Mouse (Mus musculus): ENCODE data around the gene Ncapd2. TPM values are rescaled to one million over a fixed set of nuclear protein-coding genes. Genes with fewer than 3 reads are reported as not detected.

Ncapd2 gene
- polyA plus RNA-seq, 1 experiment from 2014 or later: 39.1 TPM

DNA sequence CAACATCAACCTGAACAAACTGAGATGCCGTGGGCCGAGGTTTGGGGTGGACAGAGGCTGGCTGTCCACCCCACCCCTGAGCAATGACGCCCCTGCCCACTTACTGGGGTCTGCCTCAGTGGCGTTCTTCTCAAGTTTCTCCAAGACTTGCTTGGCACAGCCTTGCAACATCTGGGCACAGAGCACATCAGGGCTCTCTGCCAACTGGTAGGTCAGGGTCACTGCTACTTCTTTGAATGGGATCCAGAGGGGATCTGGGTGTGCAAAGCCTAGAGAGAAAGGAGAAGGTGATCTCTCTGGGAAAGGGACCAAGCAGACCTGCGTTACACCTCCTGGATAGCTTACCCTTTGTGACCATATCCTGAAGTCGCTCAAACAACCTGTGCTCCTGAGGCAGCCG is 18.2 kb downstream of the Ncapd2 start:
- Histone ChIP-seq H3K36me3 (replicated peaks; ENCODE audit: insufficient read depth, low read length) (peaks cover 96% of the 10 kb centered on the region), H3K9ac (replicated peaks) (no peak overlapping the region), H3K4me1 (ENCODE audit: insufficient read depth) (peaks cover 12% of the 10 kb centered on the region), H3K27me3 (ENCODE audit: insufficient read depth, low read length) (no peaks in the 10 kb centered on the region), H3K9me3 (ENCODE audit: low read length) (no peaks in the 10 kb centered on the region), H3K4me2 (ENCODE audit: low read depth, low read length) (no peak overlapping the region), H3K4me3 (ENCODE audit: low read depth, low read length) (no peak overlapping the region), H3K27ac (ENCODE audit: low read depth) (peak overlapping the region; percentile 78)
- WGBS (ENCODE audit: insufficient replicate concordance): 90% methylated on average over 7 of the region's 7 CpGs
- no peak for ATAC-seq
- TF ChIP-seq CTCF (IDR thresholded peaks at IDR 0.05; ENCODE audit: low read depth) (no peak), EP300 (IDR thresholded peaks at IDR 0.05; ENCODE audit: low read depth) (no peak)
- no peak for DNase-seq

GRCm38 (mm10) chr6:125172474-125172873 is 19.0 kb downstream of the Ncapd2 start:
- DNase-seq (peak; percentile 50), ATAC-seq (peak; percentile 80)
- Histone ChIP-seq H3K9ac (replicated peaks) (no peak overlapping the region), H3K4me1 (ENCODE audit: insufficient read depth) (peaks cover 19% of the 10 kb centered on the region), H3K9me3 (ENCODE audit: low read length) (no peaks in the 10 kb centered on the region), H3K36me3 (replicated peaks; ENCODE audit: insufficient read depth, low read length) (peaks cover 96% of the 10 kb centered on the region), H3K4me2 (ENCODE audit: low read depth, low read length) (no peak overlapping the region), H3K27me3 (ENCODE audit: insufficient read depth, low read length) (no peaks in the 10 kb centered on the region), H3K4me3 (ENCODE audit: low read depth, low read length) (no peak overlapping the region), H3K27ac (ENCODE audit: low read depth) (peak overlapping the region; percentile 78)
- WGBS (ENCODE audit: insufficient replicate concordance): 64% methylated on average over 2 of the region's 2 CpGs
- no peak for TF ChIP-seq CTCF (IDR thresholded peaks at IDR 0.05; ENCODE audit: low read depth)
- TF ChIP-seq EP300 (IDR thresholded peaks at IDR 0.05; ENCODE audit: low read depth): peak; percentile 56; the same call in 1 of the 2 replicates

- peaks cover 77% of the 10 kb centered on the region for H3K36me3 ChIP-seq (replicated peaks; ENCODE audit: insufficient read depth, low read length)
- ATAC-seq: no peak
- DNase-seq: no peak
Observed at GRCm38 (mm10) chr6:125170194-125170593, 21.3 kb downstream of the Ncapd2 start.

DNA sequence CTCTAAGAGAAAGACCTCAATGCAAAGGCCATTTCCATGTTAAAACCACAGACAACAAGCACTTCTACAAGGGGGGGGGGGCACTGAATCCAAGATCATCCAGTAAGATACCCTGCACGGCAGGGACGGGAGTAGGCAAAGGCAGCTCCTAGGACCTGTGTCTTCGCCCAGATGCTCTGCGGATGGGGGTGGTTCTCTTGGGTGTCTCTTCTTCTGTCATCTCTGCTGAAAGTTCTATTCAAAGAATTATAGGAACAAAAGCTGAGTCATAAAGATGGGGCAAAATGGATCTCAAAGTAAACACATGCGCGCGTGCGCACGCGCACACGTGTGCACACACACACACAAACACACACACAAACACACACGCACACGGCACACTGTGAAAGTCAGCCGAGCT is 23.4 kb downstream of the Ncapd2 start:
- no peak for ATAC-seq
- H3K27me3 ChIP-seq (ENCODE audit: insufficient read depth, low read length): no peaks in the 10 kb centered on the region
- WGBS (ENCODE audit: insufficient replicate concordance): 92% methylated on average over 14 of the region's 14 CpGs
- TF ChIP-seq CTCF (IDR thresholded peaks at IDR 0.05; ENCODE audit: low read depth) (no peak), EP300 (IDR thresholded peaks at IDR 0.05; ENCODE audit: low read depth) (no peak)
- H3K27ac ChIP-seq (ENCODE audit: low read depth): peak overlapping the region; percentile 44; the same call in 1 of the 2 replicates
- H3K9ac ChIP-seq (replicated peaks): no peak overlapping the region
- no peaks in the 10 kb centered on the region for H3K9me3 ChIP-seq (ENCODE audit: low read length)
- peaks cover 69% of the 10 kb centered on the region for H3K36me3 ChIP-seq (replicated peaks; ENCODE audit: insufficient read depth, low read length)
- H3K4me1 ChIP-seq (ENCODE audit: insufficient read depth): peaks cover 39% of the 10 kb centered on the region
- no peak overlapping the region for H3K4me2 ChIP-seq (ENCODE audit: low read depth, low read length)
- DNase-seq: no peak
- no peak overlapping the region for H3K4me3 ChIP-seq (ENCODE audit: low read depth, low read length)

More at GRCm38 (mm10) chr6:125170194-125170593, 21.3 kb downstream of the Ncapd2 start:
- TF ChIP-seq EP300 (IDR thresholded peaks at IDR 0.05; ENCODE audit: low read depth): no peak
- TF ChIP-seq CTCF (IDR thresholded peaks at IDR 0.05; ENCODE audit: low read depth): peak; percentile 47
- Histone ChIP-seq H3K9ac (replicated peaks) (no peak overlapping the region), H3K4me2 (ENCODE audit: low read depth, low read length) (no peak overlapping the region), H3K9me3 (ENCODE audit: low read length) (no peaks in the 10 kb centered on the region), H3K4me1 (ENCODE audit: insufficient read depth) (peaks cover 31% of the 10 kb centered on the region), H3K27ac (ENCODE audit: low read depth) (no peak overlapping the region), H3K4me3 (ENCODE audit: low read depth, low read length) (no peak overlapping the region), H3K27me3 (ENCODE audit: insufficient read depth, low read length) (no peaks in the 10 kb centered on the region)
- WGBS (ENCODE audit: insufficient replicate concordance): 81% methylated on average over 6 of the region's 6 CpGs

DNA sequence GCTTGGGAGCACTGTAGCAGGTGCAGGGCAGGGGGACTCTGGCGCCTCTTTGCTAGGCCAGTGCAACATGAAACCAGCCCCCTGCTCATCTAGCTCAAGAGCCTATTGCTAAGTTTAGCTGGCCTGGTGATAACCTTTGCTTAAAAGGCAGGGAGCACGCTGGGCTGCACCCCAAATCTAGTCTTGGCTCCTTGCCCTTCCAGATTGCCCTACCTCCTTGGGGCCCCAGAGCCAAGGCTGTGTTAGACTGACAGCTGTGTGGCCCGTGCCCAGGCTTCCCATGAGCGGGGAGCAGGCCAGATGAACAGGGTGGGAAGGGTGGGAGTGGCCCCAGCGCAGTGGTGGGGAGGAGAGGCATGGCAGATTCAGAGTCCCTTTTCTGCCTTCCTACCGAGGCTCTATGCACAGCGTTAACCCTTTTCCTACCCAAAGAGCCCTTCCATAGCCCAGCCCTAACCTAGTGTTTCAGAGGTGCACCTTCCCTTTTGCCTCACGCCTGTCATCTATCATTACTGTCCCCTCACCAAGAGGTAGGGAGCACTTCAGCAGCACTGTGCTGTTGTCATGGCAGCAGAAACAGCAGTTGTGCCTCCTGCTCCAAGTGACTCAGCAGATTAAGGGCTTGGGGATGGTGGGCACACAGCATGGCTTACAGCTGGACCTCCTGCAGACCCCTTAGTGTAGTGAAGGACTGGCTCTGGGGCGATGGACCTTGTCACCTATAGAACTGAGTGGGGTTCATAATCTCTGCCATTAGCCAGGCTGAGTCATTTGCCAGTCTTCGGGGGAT is 24.4 kb downstream of the Ncapd2 start:
- peak overlapping the region; percentile 97 for H3K27ac ChIP-seq (ENCODE audit: low read depth)
- ATAC-seq (peak; percentile 7), DNase-seq (peak; percentile 56)
- peaks cover 65% of the 10 kb centered on the region for H3K36me3 ChIP-seq (replicated peaks; ENCODE audit: insufficient read depth, low read length)
- H3K27me3 ChIP-seq (ENCODE audit: insufficient read depth, low read length): no peaks in the 10 kb centered on the region
- peak overlapping the region; percentile 75 for H3K4me2 ChIP-seq (ENCODE audit: low read depth, low read length)
- H3K9me3 ChIP-seq (ENCODE audit: low read length): no peaks in the 10 kb centered on the region
- 28% methylated on average over 10 of the region's 10 CpGs for WGBS (ENCODE audit: insufficient replicate concordance)
- no peak for TF ChIP-seq EP300 (IDR thresholded peaks at IDR 0.05; ENCODE audit: low read depth)
- no peak for TF ChIP-seq CTCF (IDR thresholded peaks at IDR 0.05; ENCODE audit: low read depth)
- peaks cover 39% of the 10 kb centered on the region for H3K4me1 ChIP-seq (ENCODE audit: insufficient read depth)
- H3K9ac ChIP-seq (replicated peaks): peak overlapping the region; percentile 76
- peak overlapping the region; percentile 72 for H3K4me3 ChIP-seq (ENCODE audit: low read depth, low read length)

DNA sequence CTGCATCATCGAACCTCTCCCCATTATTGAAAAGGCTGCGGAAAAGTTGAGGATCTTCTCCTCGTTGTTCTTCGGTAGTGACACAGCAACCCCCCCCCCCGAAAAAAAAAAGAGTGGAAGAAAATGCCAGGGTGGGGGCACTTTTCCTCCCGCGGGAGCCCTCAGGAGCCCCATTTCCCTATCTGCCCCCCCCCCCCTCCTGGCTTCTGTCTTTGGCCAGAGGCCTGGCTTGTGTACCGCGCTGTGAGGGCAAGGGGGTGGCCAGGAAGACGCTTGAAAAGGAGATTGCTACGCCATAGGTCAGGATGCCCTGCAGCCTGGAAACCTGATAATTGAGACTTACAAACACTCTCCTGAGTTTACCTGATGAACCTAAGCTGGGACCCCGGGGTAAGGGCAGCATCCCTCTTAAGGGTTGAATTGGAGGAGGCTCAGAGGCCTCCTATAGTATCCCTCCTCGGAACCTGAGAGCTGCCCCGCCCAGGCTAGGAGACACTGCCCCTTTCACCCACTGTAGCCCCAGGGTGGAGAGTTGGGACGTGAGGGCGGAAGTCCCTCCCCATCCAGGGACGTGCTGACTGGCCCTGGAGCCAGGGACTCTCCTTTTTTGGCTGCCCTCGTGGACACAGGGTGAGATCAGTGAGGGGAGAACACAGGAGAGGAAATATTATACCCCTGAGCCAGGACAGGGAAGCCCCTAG is 25.3 kb downstream of the Ncapd2 start, which contains the start of gene Gapdh:
Gene Gapdh, minus strand, starts transcription at position 417 of the 701 bp plus-strand sequence.
- peak within 1 kb of the TSS; percentile 72 for H3K4me3 ChIP-seq (ENCODE audit: low read depth, low read length)

More for the DNA sequence above, 25.3 kb downstream of the Ncapd2 start, which contains the start of gene Gapdh:
- TF ChIP-seq EP300 (IDR thresholded peaks at IDR 0.05; ENCODE audit: low read depth) (peak; percentile 47; the same call in 1 of the 2 replicates), CTCF (IDR thresholded peaks at IDR 0.05; ENCODE audit: low read depth) (no peak)
- Histone ChIP-seq H3K4me2 (ENCODE audit: low read depth, low read length) (peak within 1 kb of the TSS; percentile 75), H3K36me3 (replicated peaks; ENCODE audit: insufficient read depth, low read length) (peaks cover 57% of the 10 kb centered on the region), H3K9ac (replicated peaks) (peak within 1 kb of the TSS; percentile 76), H3K27me3 (ENCODE audit: insufficient read depth, low read length) (no peaks in the 10 kb centered on the region), H3K27ac (ENCODE audit: low read depth) (peak within 1 kb of the TSS; percentile 97), H3K9me3 (ENCODE audit: low read length) (no peaks in the 10 kb centered on the region), H3K4me1 (ENCODE audit: insufficient read depth) (peaks cover 39% of the 10 kb centered on the region)
- DNase-seq (peak; percentile 83), ATAC-seq (peak; percentile 73)
- 2% methylated on average over 18 of the region's 18 CpGs for WGBS (ENCODE audit: insufficient replicate concordance)

Data from liver, postnatal 0 days (tissue).